Mouse (Mus musculus) lung, postnatal 0 days (tissue): ENCODE measurements around the gene Mfsd8. TPM values are rescaled to one million over a fixed set of nuclear protein-coding genes. Genes with fewer than 3 reads are reported as not detected.

ENCODE experiments used
- ATAC-seq: fragments of 200-750 bp; cut with Nextera tagmentation; 2 replicates; pipeline ENCODE4 v1.8.0; 2017; ENCODE audit warnings: moderate library complexity
- DNase-seq: peaks from one replicate; pipeline ENCODE4 v3.0.0-alpha.2; 2016; ENCODE audit warnings: low spot score
- H3K27ac ChIP-seq: fragments of 300-500 bp; sonication (generic); 2 replicates; pipeline ENCODE4 v1.5.1; 2014; ENCODE audit warnings: antibody characterized with exemption, mild to moderate bottlenecking, low read length, mixed read lengths
- H3K27me3 ChIP-seq: fragments of 300-500 bp; sonication (generic); replicated peaks from 2 replicates; pipeline ENCODE4 v1.6.1; 2014; ENCODE audit warnings: low read length, mixed read lengths; ENCODE audit not compliant: insufficient read depth
- H3K36me3 ChIP-seq: fragments of 300-500 bp; sonication (generic); 2 replicates; pipeline ENCODE4 v1.6.1; 2014; ENCODE audit warnings: low read length, mixed read lengths; ENCODE audit not compliant: insufficient read depth
- H3K4me1 ChIP-seq: fragments of 300-500 bp; sonication (generic); 2 replicates; pipeline ENCODE4 v1.6.1; 2014; ENCODE audit warnings: antibody characterized with exemption, low read depth, low read length, mixed read lengths; ENCODE audit not compliant: insufficient read depth
- H3K4me2 ChIP-seq: fragments of 300-500 bp; sonication (generic); replicated peaks from 2 replicates; pipeline ENCODE4 v1.6.1; 2014; ENCODE audit warnings: low read depth, mild to moderate bottlenecking, low read length, moderate library complexity, mixed read lengths
- H3K4me3 ChIP-seq: fragments of 300-500 bp; sonication (generic); 2 replicates; pipeline ENCODE4 v1.5.1; 2014; ENCODE audit warnings: low read depth, low read length
- H3K9ac ChIP-seq: fragments of 300-500 bp; sonication (generic); replicated peaks from 2 replicates; pipeline ENCODE4 v1.6.1; 2014; ENCODE audit warnings: low read depth, mild to moderate bottlenecking
- H3K9me3 ChIP-seq: fragments of 300-500 bp; sonication (generic); 2 replicates; pipeline ENCODE4 v1.6.1; 2016; ENCODE audit warnings: low read length, mixed read lengths
- CTCF ChIP-seq: IDR thresholded peaks from 2 replicates; pipeline ENCODE4 v1.5.1; 2016; ENCODE audit warnings: antibody characterized with exemption, mild to moderate bottlenecking
- EP300 ChIP-seq: IDR thresholded peaks from 2 replicates; pipeline ENCODE4 v1.6.1; 2016; ENCODE audit warnings: antibody characterized with exemption, mild to moderate bottlenecking, control low read depth
- WGBS: fragments of 180-500 bp; shearing (Covaris S2); extraction: QIAGEN DNeasy Blood & Tissue Kit; methylation state at CpG from one replicate; pipeline ENCODE4 v1.1.7; 2014; 5-methylcytosine and 5-hydroxymethylcytosine counted together
- polyA plus RNA-seq: library from polyadenylated mRNA; unstranded; fragments of >200 nt; fragmentation: Nextera tagmentation; extraction: Ambion mirVana; gene quantifications from 2 replicates; pipeline ENCODE4 v1.2.1, GENCODE M21; 2015

Gene Mfsd8
- polyA plus RNA-seq, 1 experiment from 2014 or later, result 7.1 TPM

DNA sequence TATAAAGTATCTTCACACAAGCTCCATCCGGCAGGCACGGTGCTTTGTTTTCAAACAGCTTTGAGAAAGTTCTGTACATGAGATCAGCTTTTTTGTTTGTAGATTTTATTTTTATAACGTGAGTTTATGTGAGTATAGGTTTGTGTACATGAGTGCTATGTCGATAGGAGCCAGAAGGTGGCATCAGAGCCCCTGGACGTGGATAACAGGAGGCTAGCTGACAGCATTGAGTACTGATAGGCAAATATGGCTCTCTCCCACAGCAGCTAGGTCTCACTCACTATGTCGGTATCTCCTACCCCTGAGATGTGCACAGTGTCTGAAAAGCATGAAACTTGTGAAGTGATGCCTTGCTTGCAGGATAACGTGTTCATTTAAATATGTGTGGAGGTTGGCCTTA lies 48.2 kb downstream of the Mfsd8 start:
- Histone ChIP-seq H3K4me1 (peaks cover 7% of the 10 kb centered on the region; the same call in 1 of the 2 replicates), H3K36me3 (no peaks in the 10 kb centered on the region), H3K27me3 (no peaks in the 10 kb centered on the region), H3K9me3 (no peaks in the 10 kb centered on the region), H3K9ac (no peak overlapping the region), H3K27ac (no peak overlapping the region), H3K4me3 (no peak overlapping the region), H3K4me2 (no peak overlapping the region)
- WGBS, result 36% methylated on average over 7 of the region's 7 CpGs
- DNase-seq, result peak; percentile 56
- TF ChIP-seq CTCF, result peak; percentile 73
- no peak for TF ChIP-seq EP300
- no peak for ATAC-seq

DNA sequence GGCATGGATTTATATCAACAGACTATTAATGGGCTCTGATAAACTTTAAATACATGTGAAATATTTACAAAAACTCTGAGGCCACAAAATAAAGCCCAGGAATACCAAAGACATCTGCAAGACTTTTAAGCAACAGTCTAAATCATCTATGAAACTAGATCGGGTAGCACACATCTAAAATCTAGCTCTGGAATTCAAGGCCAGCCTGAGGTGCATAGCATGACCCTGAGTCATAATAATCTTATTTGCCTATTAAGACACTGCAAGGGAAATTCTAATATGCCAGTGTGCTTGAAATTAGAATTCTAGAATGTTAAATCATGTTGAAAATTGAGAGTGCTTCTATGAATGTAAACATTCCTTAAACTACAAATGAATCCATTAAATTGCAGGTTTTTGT lies 48.6 kb downstream of the Mfsd8 start:
- DNase-seq, result no peak
- Histone ChIP-seq H3K9ac (no peak overlapping the region), H3K9me3 (no peaks in the 10 kb centered on the region), H3K27ac (no peak overlapping the region), H3K4me1 (peaks cover 7% of the 10 kb centered on the region; the same call in 1 of the 2 replicates), H3K27me3 (no peaks in the 10 kb centered on the region), H3K36me3 (no peaks in the 10 kb centered on the region), H3K4me3 (no peak overlapping the region), H3K4me2 (no peak overlapping the region)
- TF ChIP-seq EP300 (no peak), CTCF (no peak)
- ATAC-seq, result no peak
- 57% methylated on average over 1 of the region's 1 CpGs for WGBS

- DNase-seq, result no peak
- H3K36me3 ChIP-seq, result no peaks in the 10 kb centered on the region
- H3K4me3 ChIP-seq, result no peak overlapping the region
- H3K4me1 ChIP-seq, result no peaks in the 10 kb centered on the region
- TF ChIP-seq CTCF, result no peak
- no peak for TF ChIP-seq EP300
- no peak overlapping the region for H3K4me2 ChIP-seq
- no peaks in the 10 kb centered on the region for H3K27me3 ChIP-seq
- H3K9me3 ChIP-seq, result no peaks in the 10 kb centered on the region
- no peak overlapping the region for H3K27ac ChIP-seq
- no peak for ATAC-seq
- 48% methylated on average over 2 of the region's 2 CpGs for WGBS
- no peak overlapping the region for H3K9ac ChIP-seq
Measured at GRCm38 (mm10) chr3:40793783-40794182, 52.9 kb downstream of the Mfsd8 start.

Other genes starting within 250 kb of the Mfsd8 start
- 0.08 and 0.12 TPM in 2 replicates for gene Slc25a31, start 138.0 kb downstream of the Mfsd8 start, polyA plus RNA-seq
- gene Hspa4l, start 102.4 kb downstream of the Mfsd8 start, polyA plus RNA-seq, result 22.5 and 26.6 TPM in 2 replicates
- gene Plk4, start 46.9 kb downstream of the Mfsd8 start, polyA plus RNA-seq, result 8.9 and 9.2 TPM in 2 replicates
- 4.7 and 5.9 TPM in 2 replicates for gene Abhd18, start 84 bp upstream of the Mfsd8 start, polyA plus RNA-seq
- gene 1700034I23Rik, start 55.7 kb upstream of the Mfsd8 start, polyA plus RNA-seq, result 0.08 TPM in 1 of 2 replicates, not detected in the other
- gene Larp1b, start 102.9 kb upstream of the Mfsd8 start, polyA plus RNA-seq, result 6.6 and 7.2 TPM in 2 replicates
- gene Pgrmc2, start 236.2 kb upstream of the Mfsd8 start, polyA plus RNA-seq, result 22.1 and 24.4 TPM in 2 replicates